Mouse (Mus musculus) kidney, postnatal 4 days (tissue): ENCODE data around the gene Flot1.

Source experiments
- DNase-seq, 2 experiments: peaks; one replicate each; pipeline ENCODE4 v3.0.0; 2021; ENCODE audit warnings: mixed read lengths in 2 of 2

Flot1 gene

DNA sequence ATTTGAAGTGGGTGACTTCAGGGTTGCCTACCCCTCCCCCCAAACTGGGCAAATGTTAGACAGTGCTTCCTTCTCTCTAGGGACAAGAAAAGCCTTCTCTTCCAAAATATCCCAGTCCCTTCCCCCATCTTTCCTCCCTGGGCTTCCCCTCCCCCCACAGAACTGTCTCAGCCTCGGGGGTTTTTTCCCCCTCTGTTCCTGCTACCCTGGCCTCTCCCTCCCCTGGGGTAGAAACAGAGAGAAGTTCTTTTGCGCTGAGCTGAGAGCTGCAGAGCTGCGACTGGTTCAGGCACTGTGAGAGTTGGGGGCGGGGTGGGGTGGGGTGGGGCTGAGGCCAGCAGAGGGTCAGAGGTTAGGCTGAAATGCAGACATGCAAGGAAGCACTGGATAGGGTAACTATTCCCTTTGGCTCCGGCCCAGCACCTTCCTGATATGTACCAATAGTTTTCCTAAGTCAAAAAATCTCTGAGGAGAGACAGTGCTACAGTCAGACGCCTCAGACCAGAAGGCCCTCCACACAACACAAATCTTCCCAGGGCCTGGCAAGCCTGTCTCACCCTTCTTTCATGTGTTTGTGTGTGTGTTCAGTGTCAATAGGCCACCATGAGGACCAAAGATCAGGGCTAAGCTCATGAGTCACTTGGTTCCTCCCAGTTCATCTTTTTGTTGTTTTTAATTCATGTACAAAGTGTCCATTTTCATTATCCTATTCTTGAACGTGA lies 46.5 kb downstream of the Flot1 start:
- DNase-seq = peak; percentile 53 to 67

DNA sequence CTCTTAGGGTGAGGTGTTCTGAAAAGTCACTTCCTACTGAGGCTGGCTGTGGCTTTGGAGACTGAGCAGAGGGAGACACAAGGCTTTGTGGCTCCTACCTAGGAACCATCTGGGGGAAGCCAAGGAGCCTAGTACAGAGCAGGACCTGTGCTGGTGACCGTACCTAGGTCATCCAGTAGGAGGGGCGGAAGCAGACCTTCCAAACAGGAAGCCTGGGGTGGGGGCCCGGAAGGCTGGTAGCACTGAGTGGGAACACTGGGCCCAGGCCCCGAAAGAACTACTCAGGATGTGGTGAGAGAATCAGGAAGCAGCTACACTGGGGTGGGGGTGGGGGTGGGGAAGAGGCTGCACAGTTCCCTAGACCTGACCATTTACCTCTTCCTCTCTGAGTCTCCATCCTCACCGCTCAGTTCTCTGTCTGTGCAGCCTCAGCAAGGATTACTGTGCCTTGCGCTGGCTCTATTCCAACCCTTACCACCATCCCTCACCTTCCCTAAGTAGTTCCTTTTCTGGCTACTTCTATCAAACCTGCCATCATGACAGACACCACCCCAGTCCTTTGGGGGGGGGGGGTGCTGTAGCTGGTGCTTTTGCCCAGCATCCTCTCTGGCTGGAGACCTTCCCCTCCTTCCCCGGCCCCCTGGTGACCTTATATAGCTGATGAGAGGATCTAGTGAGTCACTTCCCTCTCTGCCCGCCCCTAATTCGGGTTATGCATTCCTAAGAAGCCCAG lies 47.3 kb downstream of the Flot1 start:
- DNase-seq = peak; percentile 62 to 79

DNA sequence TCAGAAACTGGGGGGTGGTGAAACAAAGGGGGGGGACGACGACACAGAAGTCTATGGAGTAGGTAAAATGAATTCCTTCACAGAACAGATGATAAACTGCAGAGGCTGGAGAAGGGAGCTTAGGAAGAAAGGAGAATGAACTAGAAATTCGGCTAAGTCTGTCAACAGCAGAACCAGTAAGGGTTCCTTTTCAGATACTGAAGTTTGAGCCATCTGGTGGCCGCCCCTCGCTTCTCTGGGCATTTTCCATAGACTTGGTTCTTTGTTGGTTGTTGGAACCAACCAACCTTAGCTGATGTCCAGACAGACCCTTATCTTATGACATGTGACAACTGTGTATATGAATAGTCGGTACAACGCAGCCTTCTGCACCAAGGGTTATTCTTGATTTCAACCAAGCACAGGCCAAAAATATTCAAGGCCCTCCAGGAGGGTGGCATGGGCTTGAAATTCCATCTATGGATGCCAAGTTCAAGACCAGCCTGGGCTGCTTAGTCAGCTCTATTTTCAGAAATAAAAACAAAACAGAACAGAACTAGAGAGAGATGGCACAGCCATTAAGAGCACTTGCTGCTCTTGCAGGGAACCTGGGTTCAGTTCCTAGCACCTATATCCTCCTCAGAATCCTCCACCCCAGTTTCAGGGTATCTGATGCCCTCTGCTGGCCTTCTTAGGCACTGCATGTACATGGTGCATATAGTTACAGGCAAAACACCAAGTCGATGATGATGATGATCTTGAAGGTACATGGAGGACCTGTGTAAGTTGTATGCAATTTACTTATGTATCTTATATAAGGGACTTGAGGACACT lies 48.1 kb downstream of the Flot1 start:
- peak; percentile 62 to 70 for DNase-seq

DNA sequence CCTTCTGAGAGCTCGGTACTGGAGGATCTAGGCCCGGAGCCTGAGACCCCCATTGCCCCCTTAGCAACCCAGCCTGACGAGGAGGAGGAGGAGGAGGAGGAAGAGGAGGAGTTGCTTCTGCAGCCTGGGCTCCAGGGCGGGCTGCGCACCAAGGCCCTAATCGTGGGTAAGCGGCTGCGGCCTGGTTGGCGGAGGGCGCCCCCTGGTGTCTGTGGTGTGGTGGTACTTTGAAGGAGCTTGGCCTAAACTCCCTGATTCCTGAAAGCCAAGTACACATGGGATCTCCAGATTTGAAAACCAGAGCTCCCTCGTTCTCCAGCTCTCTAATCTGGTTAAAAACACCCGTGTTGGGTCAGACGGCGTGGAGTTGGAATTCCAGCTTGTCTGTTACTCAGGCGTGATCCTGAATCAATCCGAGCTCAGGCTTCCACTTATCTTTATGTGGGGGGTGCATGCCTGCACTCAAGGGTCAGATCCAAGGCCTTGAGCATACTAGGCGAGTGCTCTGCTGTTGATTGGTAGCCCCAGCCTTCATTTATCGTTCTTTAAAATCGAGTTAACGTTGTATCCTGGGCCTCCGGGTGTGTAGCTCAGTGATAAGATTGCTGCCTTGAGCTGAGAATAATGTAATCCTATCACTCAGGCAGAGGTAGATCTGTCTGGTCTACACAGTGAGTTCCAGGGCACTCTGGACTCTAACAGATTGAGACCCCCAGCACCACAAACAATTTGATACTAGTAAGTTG lies 50.9 kb downstream of the Flot1 start:
- peak; percentile 94 for DNase-seq

DNA sequence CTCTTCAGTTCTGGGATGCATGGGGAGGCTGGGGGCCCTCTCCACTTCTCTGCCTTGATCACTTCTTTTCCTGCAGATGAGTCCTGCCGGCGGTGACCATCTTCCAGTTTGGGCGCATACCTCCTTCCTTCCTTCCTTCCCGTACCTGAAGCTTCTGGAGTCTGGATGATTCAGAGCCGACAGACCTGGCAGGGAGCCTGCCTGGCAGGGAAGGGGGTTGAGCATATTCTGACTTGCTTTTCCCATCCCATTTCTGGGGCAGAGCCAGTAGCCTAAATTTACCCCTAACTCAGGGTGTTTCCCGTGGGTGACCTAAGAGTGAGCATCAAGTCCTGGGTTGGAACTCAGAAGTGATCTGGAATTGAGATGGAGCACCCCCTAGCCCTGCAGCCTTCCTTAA lies 51.7 kb downstream of the Flot1 start:
- DNase-seq = peak in 1 of 2 experiments; percentile 35

DNA sequence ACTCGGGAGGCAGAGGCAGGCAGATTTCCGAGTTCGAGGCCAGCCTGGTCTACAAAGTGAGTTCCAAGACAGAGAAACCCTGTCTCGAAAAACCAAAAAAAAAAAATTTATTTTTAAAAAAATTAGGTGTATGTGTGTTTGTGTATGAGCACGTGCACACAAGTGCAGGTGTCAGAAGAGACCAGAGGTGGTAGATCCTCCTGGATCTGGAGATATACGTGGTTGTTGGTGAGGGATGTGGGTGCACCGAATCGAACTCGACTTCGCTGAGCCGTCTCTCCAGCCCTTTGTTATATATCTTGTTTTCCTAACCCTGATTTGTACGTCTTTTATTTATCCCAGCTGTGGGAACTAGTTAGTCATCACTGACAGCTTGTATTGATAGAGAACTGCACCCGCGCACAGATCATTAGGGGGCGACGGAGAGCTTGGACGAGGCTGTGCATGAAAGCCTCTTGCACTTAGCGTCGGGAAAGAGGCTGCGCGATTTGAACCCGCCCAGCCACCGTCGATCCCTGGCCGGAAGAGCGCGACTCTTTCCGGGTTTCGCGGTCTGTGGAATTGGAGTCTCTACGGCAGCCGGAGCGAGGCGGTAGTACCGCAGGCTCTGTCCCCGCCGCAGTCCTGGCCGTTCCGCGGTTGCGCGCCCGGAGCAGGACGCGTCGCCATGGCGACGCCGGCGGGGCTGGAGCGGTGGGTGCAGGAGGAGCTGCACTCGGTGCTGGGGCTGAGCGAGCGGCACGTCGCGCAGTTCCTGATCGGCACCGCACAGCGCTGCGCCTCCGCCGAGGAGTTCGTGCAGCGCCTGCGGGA lies 56.4 kb downstream of the Flot1 start, which contains the start of gene Dhx16:
Gene Dhx16 (plus strand): TSS at position 575 of the 813 bp plus-strand sequence.
- DNase-seq = peak; percentile 98
